Mouse (Mus musculus) stomach, embryonic 15.5 days (tissue): ENCODE data around the gene Tnfrsf25. TPM values are rescaled to one million over a fixed set of nuclear protein-coding genes. Genes with fewer than 3 reads are reported as not detected.

Experiments used
- ATAC-seq: fragments of 200-750 bp; cut with Nextera tagmentation; 2 replicates; pipeline ENCODE4 v1.8.0; 2017; ENCODE audit warnings: low read depth, moderate number of reproducible peaks, moderate TSS enrichment; ENCODE audit not compliant: insufficient read depth, low FRiP score
- H3K27ac ChIP-seq: fragments of 300-500 bp; sonication (generic); 2 replicates; pipeline ENCODE4 v1.5.1; 2015; ENCODE audit warnings: mild to moderate bottlenecking, inconsistent platforms
- H3K27me3 ChIP-seq: fragments of 300-500 bp; sonication (generic); replicated peaks from 2 replicates; pipeline ENCODE4 v1.6.1; 2015; ENCODE audit warnings: inconsistent platforms
- H3K36me3 ChIP-seq: fragments of 300-500 bp; sonication (generic); 2 replicates; pipeline ENCODE4 v1.6.1; 2015; ENCODE audit warnings: inconsistent platforms
- H3K4me1 ChIP-seq: fragments of 300-500 bp; sonication (generic); 2 replicates; pipeline ENCODE4 v1.6.1; 2015; ENCODE audit warnings: inconsistent platforms
- H3K4me2 ChIP-seq: fragments of 300-500 bp; sonication (generic); 2 replicates; pipeline ENCODE4 v1.6.1; 2015; ENCODE audit warnings: mild to moderate bottlenecking, inconsistent platforms
- H3K4me3 ChIP-seq: fragments of 300-500 bp; sonication (generic); replicated peaks from 2 replicates; pipeline ENCODE4 v1.5.1; 2015; ENCODE audit warnings: inconsistent platforms
- H3K9ac ChIP-seq: fragments of 300-500 bp; sonication (generic); 2 replicates; pipeline ENCODE4 v1.6.1; 2015; ENCODE audit warnings: inconsistent platforms
- H3K9me3 ChIP-seq: fragments of 300-500 bp; sonication (generic); 2 replicates; pipeline ENCODE4 v1.6.1; 2016; ENCODE audit warnings: inconsistent platforms
- WGBS: fragments of 180-500 bp; shearing (Covaris S2); methylation state at CpG from one replicate; pipeline ENCODE4 v1.1.7; 2015; 5-methylcytosine and 5-hydroxymethylcytosine counted together
- polyA plus RNA-seq: library from polyadenylated mRNA; unstranded; fragments of >200 nt; fragmentation: Nextera tagmentation; extraction: Ambion mirVana; gene quantifications from 2 replicates; pipeline ENCODE4 v1.2.1, GENCODE M21; 2015

The Tnfrsf25 gene
- polyA plus RNA-seq, 1 experiment from 2014 or later: 1.4 TPM

GRCm38 (mm10) chr4:152153771-152154177 is 38.0 kb downstream of the Tnfrsf25 start:
- peak; percentile 57 for ATAC-seq
- Histone ChIP-seq H3K36me3 (no peaks in the 10 kb centered on the region), H3K4me2 (peak overlapping the region; percentile 50), H3K4me1 (peaks cover 23% of the 10 kb centered on the region), H3K27me3 (peaks cover 63% of the 10 kb centered on the region), H3K27ac (peak overlapping the region; percentile 54; the same call in 1 of the 2 replicates), H3K4me3 (peak overlapping the region; percentile 17; the same call in 1 of the 2 replicates), H3K9ac (no peak overlapping the region), H3K9me3 (no peaks in the 10 kb centered on the region)
- WGBS: 2% methylated on average over 23 of the region's 23 CpGs

- Histone ChIP-seq H3K27me3 (peaks cover 71% of the 10 kb centered on the region), H3K27ac (no peak overlapping the region), H3K4me3 (no peak overlapping the region), H3K4me1 (peaks cover 32% of the 10 kb centered on the region), H3K4me2 (no peak overlapping the region), H3K9ac (no peak overlapping the region), H3K9me3 (no peaks in the 10 kb centered on the region), H3K36me3 (no peaks in the 10 kb centered on the region)
- no peak for ATAC-seq
- WGBS: 63% methylated on average over 4 of the region's 4 CpGs
Observed at GRCm38 (mm10) chr4:152155019-152155418, 39.3 kb downstream of the Tnfrsf25 start.

- H3K4me3 ChIP-seq: peak overlapping the region; percentile 27
- 0 out of 2 replicates have a peak, but pooled peaks have one; percentile 8 for ATAC-seq
- H3K27ac ChIP-seq: no peak overlapping the region
- peak overlapping the region; percentile 55 for H3K4me2 ChIP-seq
- H3K36me3 ChIP-seq: no peaks in the 10 kb centered on the region
- peaks cover 61% of the 10 kb centered on the region for H3K27me3 ChIP-seq
- no peak overlapping the region for H3K9ac ChIP-seq
- peaks cover 24% of the 10 kb centered on the region for H3K4me1 ChIP-seq
- no peaks in the 10 kb centered on the region for H3K9me3 ChIP-seq
- WGBS: 15% methylated on average over 21 of the region's 21 CpGs
Observed at GRCm38 (mm10) chr4:152157779-152158584, 42.2 kb downstream of the Tnfrsf25 start.

- peaks cover 20% of the 10 kb centered on the region for H3K4me1 ChIP-seq
- no peak within 1 kb of the TSS for H3K27ac ChIP-seq
- 0 out of 2 replicates have a peak, but pooled peaks have one; percentile 32 for ATAC-seq
- H3K4me2 ChIP-seq: peak within 1 kb of the TSS; percentile 55
- peak within 1 kb of the TSS; percentile 27 for H3K4me3 ChIP-seq
- H3K9ac ChIP-seq: no peak within 1 kb of the TSS
- 3% methylated on average over 35 of the region's 35 CpGs for WGBS
- H3K27me3 ChIP-seq: peaks cover 56% of the 10 kb centered on the region
- no peaks in the 10 kb centered on the region for H3K9me3 ChIP-seq
- no peaks in the 10 kb centered on the region for H3K36me3 ChIP-seq
Observed at GRCm38 (mm10) chr4:152158585-152159284, 43.0 kb downstream of the Tnfrsf25 start, which contains the start of gene Hes2. Hes2 (plus strand) TSS chr4:152158867.

GRCm38 (mm10) chr4:152159285-152159678 is 43.5 kb downstream of the Tnfrsf25 start:
- Histone ChIP-seq H3K4me1 (peaks cover 20% of the 10 kb centered on the region), H3K9ac (no peak overlapping the region), H3K27ac (no peak overlapping the region), H3K27me3 (peaks cover 56% of the 10 kb centered on the region), H3K9me3 (no peaks in the 10 kb centered on the region), H3K36me3 (no peaks in the 10 kb centered on the region), H3K4me2 (peak overlapping the region; percentile 55), H3K4me3 (peak overlapping the region; percentile 27)
- WGBS: 2% methylated on average over 19 of the region's 19 CpGs
- ATAC-seq: no peak

- peaks cover 52% of the 10 kb centered on the region for H3K27me3 ChIP-seq
- no peak overlapping the region for H3K4me2 ChIP-seq
- no peaks in the 10 kb centered on the region for H3K36me3 ChIP-seq
- H3K9me3 ChIP-seq: no peaks in the 10 kb centered on the region
- H3K9ac ChIP-seq: no peak overlapping the region
- ATAC-seq: peak; percentile 47
- H3K4me1 ChIP-seq: peaks cover 23% of the 10 kb centered on the region
- H3K27ac ChIP-seq: no peak overlapping the region
- H3K4me3 ChIP-seq: no peak overlapping the region
- WGBS: 30% methylated on average over 4 of the region's 4 CpGs
Observed at GRCm38 (mm10) chr4:152160748-152161147, 45.0 kb downstream of the Tnfrsf25 start.

GRCm38 (mm10) chr4:152161601-152162000 is 45.9 kb downstream of the Tnfrsf25 start:
- Histone ChIP-seq H3K9me3 (no peaks in the 10 kb centered on the region), H3K4me1 (peaks cover 23% of the 10 kb centered on the region), H3K36me3 (no peaks in the 10 kb centered on the region), H3K27ac (no peak overlapping the region), H3K4me2 (no peak overlapping the region), H3K27me3 (peaks cover 52% of the 10 kb centered on the region), H3K4me3 (no peak overlapping the region), H3K9ac (no peak overlapping the region)
- no peak for ATAC-seq
- 72% methylated on average over 6 of the region's 6 CpGs for WGBS

GRCm38 (mm10) chr4:152162748-152163147 is 47.0 kb downstream of the Tnfrsf25 start:
- no peak overlapping the region for H3K4me3 ChIP-seq
- no peak overlapping the region for H3K27ac ChIP-seq
- H3K36me3 ChIP-seq: no peaks in the 10 kb centered on the region
- ATAC-seq: no peak
- H3K4me1 ChIP-seq: peaks cover 22% of the 10 kb centered on the region
- H3K9me3 ChIP-seq: no peaks in the 10 kb centered on the region
- H3K4me2 ChIP-seq: no peak overlapping the region
- no peak overlapping the region for H3K9ac ChIP-seq
- peaks cover 43% of the 10 kb centered on the region for H3K27me3 ChIP-seq
- WGBS: 72% methylated on average over 2 of the region's 2 CpGs

GRCm38 (mm10) chr4:152165036-152165931 is 49.5 kb downstream of the Tnfrsf25 start:
- Histone ChIP-seq H3K4me3 (no peak overlapping the region), H3K4me2 (peak overlapping the region; percentile 24; the same call in 1 of the 2 replicates), H3K27me3 (peaks cover 18% of the 10 kb centered on the region), H3K4me1 (peaks cover 3% of the 10 kb centered on the region; the same call in 1 of the 2 replicates), H3K27ac (peak overlapping the region; percentile 51), H3K9ac (no peak overlapping the region), H3K9me3 (no peaks in the 10 kb centered on the region), H3K36me3 (no peaks in the 10 kb centered on the region)
- WGBS: 17% methylated on average over 22 of the region's 22 CpGs
- ATAC-seq: peak; percentile 25; the same call in 1 of the 2 replicates

GRCm38 (mm10) chr4:152168052-152168451 is 52.3 kb downstream of the Tnfrsf25 start:
- no peak overlapping the region for H3K27ac ChIP-seq
- ATAC-seq: no peak
- WGBS: 41% methylated on average over 8 of the region's 8 CpGs

GRCm38 (mm10) chr4:152169103-152169502 is 53.4 kb downstream of the Tnfrsf25 start:
- 0 out of 2 replicates have a peak, but pooled peaks cover 4% of the 10 kb centered on the region for H3K27me3 ChIP-seq
- WGBS: 74% methylated on average over 7 of the region's 7 CpGs
- no peak overlapping the region for H3K27ac ChIP-seq
- H3K9ac ChIP-seq: no peak overlapping the region
- no peaks in the 10 kb centered on the region for H3K9me3 ChIP-seq
- H3K4me2 ChIP-seq: no peak overlapping the region
- ATAC-seq: no peak
- no peak overlapping the region for H3K4me3 ChIP-seq
- H3K36me3 ChIP-seq: no peaks in the 10 kb centered on the region
- H3K4me1 ChIP-seq: peaks cover 3% of the 10 kb centered on the region; the same call in 1 of the 2 replicates

More at GRCm38 (mm10) chr4:152168052-152168451, 52.3 kb downstream of the Tnfrsf25 start:
- H3K9me3 ChIP-seq: no peaks in the 10 kb centered on the region
- H3K4me2 ChIP-seq: no peak overlapping the region
- 0 out of 2 replicates have a peak, but pooled peaks cover 4% of the 10 kb centered on the region for H3K27me3 ChIP-seq
- no peak overlapping the region for H3K9ac ChIP-seq
- H3K4me1 ChIP-seq: peaks cover 3% of the 10 kb centered on the region; the same call in 1 of the 2 replicates
- H3K4me3 ChIP-seq: no peak overlapping the region
- H3K36me3 ChIP-seq: no peaks in the 10 kb centered on the region
